Mouse (Mus musculus): Measurements from ENCODE around the gene Slc6a15. TPM values are rescaled to one million over a fixed set of nuclear protein-coding genes. Genes with fewer than 3 reads are reported as not detected.

Gene Slc6a15
- polyA plus RNA-seq, 1 experiment from 2014 or later: 2.2 TPM

DNA sequence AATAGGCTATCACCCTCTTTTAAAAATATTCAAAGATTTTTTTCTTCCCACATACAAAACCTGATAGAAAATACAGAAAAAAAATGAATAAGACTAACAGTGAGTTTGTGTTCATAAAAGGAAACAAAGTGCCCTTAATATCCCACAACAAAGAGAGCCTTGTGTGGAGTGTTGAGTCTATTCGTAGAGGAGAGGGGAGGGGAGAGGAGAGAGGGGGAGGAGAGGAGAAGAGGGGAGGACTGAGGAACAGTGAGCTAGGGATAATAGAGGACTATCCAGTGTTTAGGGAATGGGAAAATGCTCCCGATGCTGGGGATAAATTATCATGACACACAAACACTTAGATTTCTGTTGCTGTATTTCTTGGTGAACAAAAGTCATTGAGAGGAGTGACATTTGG is 80.8 kb downstream of the Slc6a15 start:
- H3K9me3 ChIP-seq (ENCODE audit: control insufficient read depth): no peaks in the 10 kb centered on the region
- no peaks in the 10 kb centered on the region for H3K27me3 ChIP-seq (replicated peaks; ENCODE audit: control insufficient read depth, insufficient read depth, low read length)
- no peak overlapping the region for H3K27ac ChIP-seq (ENCODE audit: low read depth, low read length)
- ATAC-seq: no peak
- WGBS: 70% methylated on average over 2 of the region's 2 CpGs
- H3K4me1 ChIP-seq (replicated peaks; ENCODE audit: control insufficient read depth, insufficient read depth, low read length): no peaks in the 10 kb centered on the region
- no peak overlapping the region for H3K4me3 ChIP-seq (ENCODE audit: low read depth, low read length)
- H3K36me3 ChIP-seq (ENCODE audit: control insufficient read depth, insufficient read depth): no peaks in the 10 kb centered on the region
- no peak for TF ChIP-seq CTCF (IDR thresholded peaks at IDR 0.05; ENCODE audit: low read depth)
- H3K9ac ChIP-seq (ENCODE audit: low read depth, low read length): no peak overlapping the region
- H3K4me2 ChIP-seq (replicated peaks; ENCODE audit: low read depth): no peak overlapping the region

DNA sequence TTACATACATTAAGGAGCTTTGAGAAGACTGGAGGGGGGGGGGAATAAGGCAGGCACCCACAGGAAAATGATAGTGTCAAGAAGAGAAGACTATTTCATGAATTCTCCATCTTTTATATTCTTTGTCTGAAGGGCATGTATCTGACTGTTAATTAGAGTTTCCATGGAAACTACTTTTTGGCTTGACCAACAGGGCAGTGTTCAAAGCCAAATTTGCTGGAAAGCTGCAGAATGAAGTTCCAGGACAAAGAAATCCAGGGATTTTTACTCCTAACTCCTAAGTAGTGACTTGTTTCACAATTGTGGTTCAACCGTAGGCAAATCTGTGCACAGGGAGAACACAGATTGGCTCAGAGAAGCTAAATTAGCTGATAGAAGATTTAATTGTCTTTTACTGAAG is 90.3 kb downstream of the Slc6a15 start:
- WGBS: 84% methylated on average over 1 of the region's 1 CpGs

More for the DNA sequence above, 90.3 kb downstream of the Slc6a15 start:
- Histone ChIP-seq H3K9ac (ENCODE audit: low read depth, low read length) (no peak overlapping the region), H3K9me3 (ENCODE audit: control insufficient read depth) (no peaks in the 10 kb centered on the region), H3K4me1 (replicated peaks; ENCODE audit: control insufficient read depth, insufficient read depth, low read length) (no peaks in the 10 kb centered on the region), H3K4me3 (ENCODE audit: low read depth, low read length) (no peak overlapping the region), H3K36me3 (ENCODE audit: control insufficient read depth, insufficient read depth) (no peaks in the 10 kb centered on the region), H3K4me2 (replicated peaks; ENCODE audit: low read depth) (no peak overlapping the region), H3K27ac (ENCODE audit: low read depth, low read length) (no peak overlapping the region), H3K27me3 (replicated peaks; ENCODE audit: control insufficient read depth, insufficient read depth, low read length) (no peaks in the 10 kb centered on the region)
- no peak for ATAC-seq
- no peak for TF ChIP-seq CTCF (IDR thresholded peaks at IDR 0.05; ENCODE audit: low read depth)

Other genes with a start within 250 kb of the Slc6a15 start
- gene Lrriq1, start 131.5 kb upstream of the Slc6a15 start, polyA plus RNA-seq (2015; fragmentation: Nextera tagmentation; extraction: Ambion mirVana): 0.13 and 0.14 TPM in 2 replicates

Data from intestine, postnatal 0 days (tissue).